Mouse (Mus musculus) limb, embryonic 12.5 days (tissue): ENCODE measurements around the gene Ift22. TPM values are rescaled to one million over a fixed set of nuclear protein-coding genes. Genes with fewer than 3 reads are reported as not detected.

ENCODE experiments used
- ATAC-seq: fragments of 200-750 bp; cut with Nextera tagmentation; 2 replicates; pipeline ENCODE4 v1.8.0; 2017; ENCODE audit warnings: low read depth, moderate TSS enrichment; ENCODE audit not compliant: insufficient number of reproducible peaks, insufficient read depth, low FRiP score, low TSS enrichment
- H3K27ac ChIP-seq: fragments of 300-500 bp; sonication (generic); 2 replicates; pipeline ENCODE4 v1.5.1; 2016; ENCODE audit warnings: mild to moderate bottlenecking, moderate library complexity
- H3K27me3 ChIP-seq: fragments of 300-500 bp; sonication (generic); 2 replicates; pipeline ENCODE4 v1.6.1; 2016; ENCODE audit warnings: mild to moderate bottlenecking, moderate library complexity
- H3K36me3 ChIP-seq: fragments of 300-500 bp; sonication (generic); 2 replicates; pipeline ENCODE4 v1.6.1; 2016; ENCODE audit warnings: mild to moderate bottlenecking, moderate library complexity
- H3K4me1 ChIP-seq: fragments of 300-500 bp; sonication (generic); replicated peaks from 2 replicates; pipeline ENCODE4 v1.6.1; 2016
- H3K4me2 ChIP-seq: fragments of 300-500 bp; sonication (generic); 2 replicates; pipeline ENCODE4 v1.6.1; 2016; ENCODE audit warnings: mild to moderate bottlenecking, moderate library complexity
- H3K4me3 ChIP-seq: fragments of 300-500 bp; sonication (generic); replicated peaks from 2 replicates; pipeline ENCODE4 v1.5.1; 2016; ENCODE audit warnings: mild to moderate bottlenecking
- H3K9ac ChIP-seq: fragments of 300-500 bp; sonication (generic); replicated peaks from 2 replicates; pipeline ENCODE4 v1.6.1; 2016; ENCODE audit warnings: mild to moderate bottlenecking, moderate library complexity
- H3K9me3 ChIP-seq: fragments of 300-500 bp; sonication (generic); 2 replicates; pipeline ENCODE4 v1.6.1; 2016; ENCODE audit warnings: mild to moderate bottlenecking, moderate library complexity
- WGBS: fragments of 180-500 bp; shearing (Covaris S2); methylation state at CpG from one replicate; pipeline ENCODE4 v1.1.7; 2016; 5-methylcytosine and 5-hydroxymethylcytosine counted together
- polyA plus RNA-seq: library from polyadenylated mRNA; unstranded; fragments of >200 nt; fragmentation: Nextera tagmentation; extraction: Ambion mirVana; gene quantifications from 2 replicates; pipeline ENCODE4 v1.2.1, GENCODE M21; 2016

The Ift22 gene
- polyA plus RNA-seq, 1 experiment from 2014 or later, result 69.8 TPM

- no peak overlapping the region for H3K4me2 ChIP-seq
- 0 out of 2 replicates have a peak, but pooled peaks cover under 1% of the 10 kb centered on the region for H3K4me1 ChIP-seq
- no peak overlapping the region for H3K9ac ChIP-seq
- H3K9me3 ChIP-seq, result no peaks in the 10 kb centered on the region
- no peak overlapping the region for H3K4me3 ChIP-seq
- peaks cover 38% of the 10 kb centered on the region for H3K36me3 ChIP-seq
- no peak overlapping the region for H3K27ac ChIP-seq
- 89% methylated on average over 3 of the region's 3 CpGs for WGBS
- H3K27me3 ChIP-seq, result no peaks in the 10 kb centered on the region
- no peak for ATAC-seq
Measured at GRCm38 (mm10) chr5:136914183-136914582, 6.2 kb downstream of the Ift22 start.

- ATAC-seq, result no peak
- Histone ChIP-seq H3K4me3 (no peak overlapping the region), H3K27ac (no peak overlapping the region), H3K4me2 (no peak overlapping the region), H3K9ac (no peak overlapping the region), H3K9me3 (no peaks in the 10 kb centered on the region), H3K4me1 (peaks cover 9% of the 10 kb centered on the region; the same call in 1 of the 2 replicates), H3K27me3 (no peaks in the 10 kb centered on the region), H3K36me3 (peaks cover 16% of the 10 kb centered on the region)
- 97% methylated on average over 8 of the region's 8 CpGs for whole genome bisulfite sequencing
Measured at GRCm38 (mm10) chr5:136917613-136918242, 9.8 kb downstream of the Ift22 start.

- peak overlapping the region; percentile 87 for H3K4me2 ChIP-seq
- peaks cover 9% of the 10 kb centered on the region; the same call in 1 of the 2 replicates for H3K4me1 ChIP-seq
- peak; percentile 90 for ATAC-seq
- H3K36me3 ChIP-seq, result peaks cover 5% of the 10 kb centered on the region
- WGBS, result 4% methylated on average over 38 of the region's 38 CpGs
- no peak overlapping the region for H3K27ac ChIP-seq
- no peaks in the 10 kb centered on the region for H3K27me3 ChIP-seq
- no peaks in the 10 kb centered on the region for H3K9me3 ChIP-seq
- H3K4me3 ChIP-seq, result peak overlapping the region; percentile 59
- H3K9ac ChIP-seq, result peak overlapping the region; percentile 70
Measured at GRCm38 (mm10) chr5:136918655-136919472, 10.9 kb downstream of the Ift22 start.

GRCm38 (mm10) chr5:136919546-136920301, 11.8 kb downstream of the Ift22 start:
- ATAC-seq, result no peak; the same call in 1 of the 2 replicates

GRCm38 (mm10) chr5:136922830-136923229, 14.9 kb downstream of the Ift22 start:
- H3K36me3 ChIP-seq, result peaks cover 15% of the 10 kb centered on the region
- no peaks in the 10 kb centered on the region for H3K9me3 ChIP-seq
- H3K27me3 ChIP-seq, result no peaks in the 10 kb centered on the region
- H3K4me2 ChIP-seq, result no peak overlapping the region
- ATAC-seq, result no peak
- no peak overlapping the region for H3K9ac ChIP-seq
- peaks cover 9% of the 10 kb centered on the region; the same call in 1 of the 2 replicates for H3K4me1 ChIP-seq
- no peak overlapping the region for H3K4me3 ChIP-seq
- no peak overlapping the region for H3K27ac ChIP-seq
- 80% methylated on average over 9 of the region's 9 CpGs for WGBS

More at GRCm38 (mm10) chr5:136919546-136920301, 11.8 kb downstream of the Ift22 start:
- peak overlapping the region; percentile 59 for H3K4me3 ChIP-seq
- peak overlapping the region; percentile 70 for H3K9ac ChIP-seq
- no peaks in the 10 kb centered on the region for H3K9me3 ChIP-seq
- peaks cover 9% of the 10 kb centered on the region; the same call in 1 of the 2 replicates for H3K4me1 ChIP-seq
- H3K27me3 ChIP-seq, result no peaks in the 10 kb centered on the region
- H3K36me3 ChIP-seq, result 0 out of 2 replicates have a peak, but pooled peaks cover 3% of the 10 kb centered on the region
- H3K27ac ChIP-seq, result no peak overlapping the region
- H3K4me2 ChIP-seq, result peak overlapping the region; percentile 87
- WGBS, result 26% methylated on average over 16 of the region's 18 CpGs

GRCm38 (mm10) chr5:136923751-136924478, 16.0 kb downstream of the Ift22 start:
- 59% methylated on average over 7 of the region's 7 CpGs for WGBS
- H3K9ac ChIP-seq, result no peak overlapping the region
- ATAC-seq, result no peak
- H3K27ac ChIP-seq, result no peak overlapping the region
- H3K9me3 ChIP-seq, result no peaks in the 10 kb centered on the region
- no peak overlapping the region for H3K4me3 ChIP-seq
- no peak overlapping the region for H3K4me2 ChIP-seq
- peaks cover 9% of the 10 kb centered on the region; the same call in 1 of the 2 replicates for H3K4me1 ChIP-seq
- no peaks in the 10 kb centered on the region for H3K27me3 ChIP-seq
- peaks cover 15% of the 10 kb centered on the region for H3K36me3 ChIP-seq

- Histone ChIP-seq H3K4me2 (no peak overlapping the region), H3K4me3 (no peak overlapping the region), H3K27ac (peak overlapping the region; percentile 53; the same call in 1 of the 2 replicates), H3K4me1 (peaks cover 5% of the 10 kb centered on the region; the same call in 1 of the 2 replicates), H3K9ac (no peak overlapping the region), H3K36me3 (peaks cover 17% of the 10 kb centered on the region), H3K9me3 (no peaks in the 10 kb centered on the region), H3K27me3 (no peaks in the 10 kb centered on the region)
- WGBS, result 20% methylated on average over 4 of the region's 4 CpGs
- no peak; the same call in 1 of the 2 replicates for ATAC-seq
Measured at GRCm38 (mm10) chr5:136929073-136929472, 21.1 kb downstream of the Ift22 start.

GRCm38 (mm10) chr5:136931896-136932295, 23.9 kb downstream of the Ift22 start:
- Histone ChIP-seq H3K4me2 (no peak overlapping the region), H3K27ac (no peak overlapping the region), H3K4me1 (peaks cover 5% of the 10 kb centered on the region; the same call in 1 of the 2 replicates), H3K9me3 (no peaks in the 10 kb centered on the region), H3K36me3 (peaks cover 3% of the 10 kb centered on the region; the same call in 1 of the 2 replicates), H3K4me3 (no peak overlapping the region), H3K9ac (no peak overlapping the region), H3K27me3 (no peaks in the 10 kb centered on the region)
- ATAC-seq, result no peak
- WGBS, result 85% methylated on average over 14 of the region's 14 CpGs

- Histone ChIP-seq H3K9ac (no peak overlapping the region), H3K4me1 (peaks cover 5% of the 10 kb centered on the region; the same call in 1 of the 2 replicates), H3K4me2 (no peak overlapping the region), H3K36me3 (peaks cover 3% of the 10 kb centered on the region; the same call in 1 of the 2 replicates), H3K27me3 (no peaks in the 10 kb centered on the region), H3K4me3 (no peak overlapping the region), H3K27ac (no peak overlapping the region), H3K9me3 (no peaks in the 10 kb centered on the region)
- 78% methylated on average over 5 of the region's 5 CpGs for WGBS
- ATAC-seq, result no peak
Measured at GRCm38 (mm10) chr5:136932956-136933355, 25.0 kb downstream of the Ift22 start.

GRCm38 (mm10) chr5:136933930-136934329, 26.0 kb downstream of the Ift22 start:
- Histone ChIP-seq H3K27ac (no peak overlapping the region), H3K4me1 (peaks cover 5% of the 10 kb centered on the region; the same call in 1 of the 2 replicates), H3K9ac (no peak overlapping the region), H3K27me3 (no peaks in the 10 kb centered on the region), H3K36me3 (peaks cover 3% of the 10 kb centered on the region; the same call in 1 of the 2 replicates), H3K9me3 (no peaks in the 10 kb centered on the region), H3K4me2 (no peak overlapping the region), H3K4me3 (no peak overlapping the region)
- 87% methylated on average over 6 of the region's 6 CpGs for WGBS
- ATAC-seq, result no peak
